Mouse (Mus musculus) spleen, adult 2 months (tissue): ENCODE measurements around the gene Arg2.

Experiments used
- CTCF ChIP-seq: fragments of 200-500 bp; IDR thresholded peaks from 2 replicates; pipeline ENCODE4 v1.5.1; 2011; ENCODE audit warnings: mild to moderate bottlenecking, inconsistent platforms; ENCODE audit not compliant: insufficient read depth, insufficient read length, insufficient replicate concordance; ENCODE audit errors: extremely low read depth
- POLR2A ChIP-seq: fragments of 200-500 bp; IDR thresholded peaks from 2 replicates; pipeline ENCODE4 v1.6.1; 2011; ENCODE audit warnings: low read depth, low read length, inconsistent platforms

- TF ChIP-seq CTCF (no peak), POLR2A (no peak)
Observed at GRCm38 (mm10) chr12:79135105-79135504, 4.5 kb downstream of the Arg2 start.
